Mouse (Mus musculus): Measurements from ENCODE around the gene Cd40. TPM values are rescaled to one million over a fixed set of nuclear protein-coding genes. Genes with fewer than 3 reads are reported as not detected.

Gene Cd40
- polyA plus RNA-seq, 1 experiment from 2014 or later: 7.8 TPM

DNA sequence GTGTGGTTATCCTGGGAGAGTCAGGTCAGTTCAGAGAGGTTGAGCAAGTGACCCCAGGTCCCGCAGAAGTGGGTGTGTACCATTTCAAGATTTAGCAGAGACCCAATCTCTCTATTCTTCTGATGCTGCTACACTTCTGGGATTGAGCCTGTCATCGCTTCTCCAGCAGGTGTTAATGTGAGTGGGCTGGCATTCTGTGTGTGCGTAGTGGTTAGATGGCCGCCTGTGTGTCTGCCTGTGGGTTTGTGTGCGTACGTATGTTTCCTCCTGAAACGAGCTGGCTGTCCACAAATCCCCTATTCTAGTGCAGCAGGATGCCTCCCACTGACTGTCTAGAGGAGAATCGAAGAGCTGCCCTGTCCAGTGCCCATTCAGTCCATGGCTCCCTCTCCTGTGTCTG, 22.6 kb downstream of the Cd40 start:
- H3K27ac ChIP-seq: no peak overlapping the region
- no peak overlapping the region for H3K4me3 ChIP-seq (replicated peaks)
- no peak overlapping the region for H3K4me2 ChIP-seq
- H3K9me3 ChIP-seq: no peaks in the 10 kb centered on the region
- WGBS: 63% methylated on average over 8 of the region's 8 CpGs
- H3K4me1 ChIP-seq (replicated peaks): peaks cover 16% of the 10 kb centered on the region
- H3K9ac ChIP-seq (replicated peaks): no peak overlapping the region
- peaks cover 85% of the 10 kb centered on the region for H3K27me3 ChIP-seq
- H3K36me3 ChIP-seq: no peaks in the 10 kb centered on the region
- ATAC-seq (ENCODE audit: insufficient number of reproducible peaks, insufficient read depth, low FRiP score, low TSS enrichment, low read depth): no peak

DNA sequence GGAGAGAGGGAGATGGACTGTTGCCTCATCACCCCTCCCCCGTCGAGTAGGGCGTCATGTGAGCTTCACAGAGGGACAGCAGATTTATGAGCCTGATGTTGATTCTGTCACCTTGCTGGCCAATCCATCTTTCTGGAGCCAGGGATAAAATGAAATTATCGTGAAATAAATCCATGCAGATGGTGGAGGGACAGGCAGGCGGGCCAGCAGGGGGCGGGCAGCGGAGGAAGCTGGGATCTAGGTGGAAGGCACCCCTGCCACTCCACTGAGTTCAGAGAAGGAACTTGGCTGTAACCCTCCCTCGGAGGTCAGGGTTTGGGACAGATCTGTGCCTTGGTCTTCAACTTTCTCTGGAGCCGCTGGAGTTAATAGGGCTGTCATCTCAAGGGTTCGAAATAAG, 23.2 kb downstream of the Cd40 start:
- 20% methylated on average over 10 of the region's 10 CpGs for WGBS
- Histone ChIP-seq H3K9ac (replicated peaks) (no peak overlapping the region; the same call in 1 of the 2 replicates), H3K27ac (no peak overlapping the region), H3K27me3 (peaks cover 79% of the 10 kb centered on the region), H3K9me3 (no peaks in the 10 kb centered on the region), H3K4me1 (replicated peaks) (peaks cover 16% of the 10 kb centered on the region), H3K4me2 (no peak overlapping the region), H3K36me3 (no peaks in the 10 kb centered on the region), H3K4me3 (replicated peaks) (no peak overlapping the region)
- ATAC-seq (ENCODE audit: insufficient number of reproducible peaks, insufficient read depth, low FRiP score, low TSS enrichment, low read depth): no peak

DNA sequence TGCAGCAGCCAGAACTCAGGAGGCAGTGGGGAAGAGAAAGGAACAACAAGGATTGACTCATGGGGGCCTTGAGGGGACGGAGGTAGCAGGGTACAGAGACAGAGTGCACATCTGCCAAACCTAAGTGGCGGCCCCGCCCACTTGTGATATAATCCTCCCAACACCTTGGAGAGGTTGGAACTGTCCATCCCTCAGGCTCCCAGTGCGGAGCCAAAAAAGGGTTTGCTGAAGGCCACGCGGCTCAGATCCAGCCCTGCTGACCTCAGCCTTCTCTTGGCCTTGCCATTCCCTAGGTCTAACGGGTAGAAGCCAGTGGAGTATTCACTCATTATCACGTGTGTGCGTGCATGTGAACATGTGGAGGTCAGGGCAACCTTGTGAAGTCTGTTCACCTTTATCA, 25.2 kb downstream of the Cd40 start:
- peaks cover 15% of the 10 kb centered on the region for H3K4me1 ChIP-seq (replicated peaks)

DNA sequence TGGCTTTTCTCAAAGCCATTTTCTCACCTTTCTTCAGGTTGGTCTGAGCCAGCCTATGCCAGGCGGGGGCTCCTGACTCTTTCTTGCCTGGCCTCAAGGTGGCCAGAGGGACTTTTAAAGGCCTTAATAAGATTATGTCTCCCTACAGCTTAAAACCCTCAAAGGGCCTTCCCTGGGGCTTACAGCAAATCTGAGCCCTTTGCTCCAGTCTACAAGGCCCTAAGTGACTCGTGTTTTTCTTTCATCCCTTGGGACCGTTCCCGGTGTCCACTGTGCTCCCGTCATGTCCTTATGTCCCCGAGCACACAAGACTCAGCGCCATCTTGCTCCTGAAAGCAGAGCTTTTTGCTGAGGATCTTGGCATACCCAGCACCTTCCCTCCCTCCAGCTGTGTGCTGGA, 25.8 kb downstream of the Cd40 start:
- no peak for ATAC-seq (ENCODE audit: insufficient number of reproducible peaks, insufficient read depth, low FRiP score, low TSS enrichment, low read depth)
- no peaks in the 10 kb centered on the region for H3K36me3 ChIP-seq
- no peak overlapping the region for H3K9ac ChIP-seq (replicated peaks)
- peaks cover 9% of the 10 kb centered on the region for H3K4me1 ChIP-seq (replicated peaks)
- H3K4me3 ChIP-seq (replicated peaks): no peak overlapping the region
- H3K27me3 ChIP-seq: peaks cover 58% of the 10 kb centered on the region
- H3K27ac ChIP-seq: no peak overlapping the region
- H3K4me2 ChIP-seq: no peak overlapping the region
- WGBS: 25% methylated on average over 7 of the region's 7 CpGs
- H3K9me3 ChIP-seq: no peaks in the 10 kb centered on the region

More for the DNA sequence above, 25.2 kb downstream of the Cd40 start:
- WGBS: 22% methylated on average over 9 of the region's 9 CpGs
- H3K4me2 ChIP-seq: no peak overlapping the region
- H3K36me3 ChIP-seq: no peaks in the 10 kb centered on the region
- no peak overlapping the region for H3K27ac ChIP-seq
- no peak for ATAC-seq (ENCODE audit: insufficient number of reproducible peaks, insufficient read depth, low FRiP score, low TSS enrichment, low read depth)
- no peaks in the 10 kb centered on the region for H3K9me3 ChIP-seq
- H3K4me3 ChIP-seq (replicated peaks): no peak overlapping the region
- H3K27me3 ChIP-seq: peaks cover 64% of the 10 kb centered on the region
- no peak overlapping the region for H3K9ac ChIP-seq (replicated peaks)

DNA sequence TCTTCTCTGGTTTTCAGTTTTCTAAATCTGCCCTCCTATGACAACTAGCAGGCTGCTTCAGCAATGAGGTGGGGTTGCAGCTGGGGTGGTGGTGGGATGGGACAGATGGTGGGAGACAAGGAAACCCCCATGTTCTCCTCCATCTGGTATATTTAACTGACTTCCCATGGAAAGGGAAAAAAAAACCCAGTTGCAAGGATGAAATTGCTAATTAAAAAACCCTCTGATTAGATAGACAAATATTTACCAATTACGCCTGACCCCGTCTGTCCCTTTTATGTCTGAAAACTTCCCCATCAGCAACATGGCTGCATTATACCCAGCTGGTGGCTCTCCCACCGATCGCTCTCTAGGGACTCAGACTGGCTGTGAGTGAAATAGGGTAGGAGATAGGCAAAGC, 31.2 kb downstream of the Cd40 start:
- WGBS: 76% methylated on average over 4 of the region's 4 CpGs
- ATAC-seq (ENCODE audit: insufficient number of reproducible peaks, insufficient read depth, low FRiP score, low TSS enrichment, low read depth): no peak
- Histone ChIP-seq H3K4me1 (replicated peaks) (no peaks in the 10 kb centered on the region), H3K36me3 (no peaks in the 10 kb centered on the region), H3K27ac (no peak overlapping the region), H3K4me3 (replicated peaks) (no peak overlapping the region), H3K27me3 (peaks cover 23% of the 10 kb centered on the region), H3K4me2 (no peak overlapping the region), H3K9ac (replicated peaks) (no peak overlapping the region), H3K9me3 (no peaks in the 10 kb centered on the region)

DNA sequence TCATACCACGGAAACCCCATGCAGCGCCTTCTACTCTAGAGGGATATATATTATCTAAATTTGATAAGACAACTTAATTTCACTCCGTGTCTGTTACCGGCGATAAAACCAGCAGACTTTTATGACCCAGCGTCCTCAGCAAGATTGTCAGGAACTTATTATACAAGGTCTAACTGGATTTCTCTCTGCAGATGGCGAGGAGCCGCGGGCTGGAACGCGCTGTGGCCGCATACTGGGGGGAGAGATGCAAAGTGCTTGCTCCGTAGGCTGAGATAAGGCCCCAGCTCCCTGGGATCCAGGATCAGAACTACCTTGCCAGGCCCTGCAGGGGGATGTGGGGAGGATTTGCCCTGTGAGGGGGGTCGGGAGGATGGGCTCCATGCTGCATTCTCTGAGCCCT, 34.0 kb downstream of the Cd40 start:
- no peaks in the 10 kb centered on the region for H3K36me3 ChIP-seq
- H3K4me3 ChIP-seq (replicated peaks): no peak overlapping the region
- H3K4me2 ChIP-seq: no peak overlapping the region
- H3K27me3 ChIP-seq: peaks cover 33% of the 10 kb centered on the region
- ATAC-seq (ENCODE audit: insufficient number of reproducible peaks, insufficient read depth, low FRiP score, low TSS enrichment, low read depth): no peak
- peaks cover 4% of the 10 kb centered on the region for H3K4me1 ChIP-seq (replicated peaks)
- H3K9ac ChIP-seq (replicated peaks): no peak overlapping the region
- no peaks in the 10 kb centered on the region for H3K9me3 ChIP-seq
- WGBS: 24% methylated on average over 14 of the region's 14 CpGs
- no peak overlapping the region for H3K27ac ChIP-seq

DNA sequence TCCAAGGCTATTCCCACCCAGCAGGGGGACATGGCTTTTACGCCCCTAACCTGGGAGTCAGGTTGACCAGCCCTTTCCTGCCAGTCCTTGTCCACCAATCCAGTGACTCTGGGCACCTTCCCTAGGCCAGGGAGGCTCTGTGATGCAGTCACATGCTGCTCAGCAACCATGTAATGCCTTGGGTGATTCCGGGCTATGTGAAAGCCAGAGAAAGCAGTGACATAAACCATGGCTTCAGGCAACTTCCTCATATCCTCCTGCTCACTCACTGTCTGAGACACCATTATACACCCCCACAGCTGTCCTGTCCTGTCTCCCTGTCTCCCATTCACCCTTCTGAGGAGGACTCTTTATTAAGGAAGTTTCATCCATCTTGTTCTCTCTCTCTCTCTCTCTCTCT, 35.2 kb downstream of the Cd40 start, which contains the start of gene 1700025C18Rik:
TSS of gene 1700025C18Rik (minus strand) at position 101 of the 400 bp plus-strand sequence.
- WGBS: 72% methylated on average over 2 of the region's 2 CpGs
- Histone ChIP-seq H3K4me2 (no peak within 1 kb of the TSS), H3K9me3 (no peaks in the 10 kb centered on the region), H3K36me3 (no peaks in the 10 kb centered on the region), H3K9ac (replicated peaks) (no peak within 1 kb of the TSS), H3K27ac (no peak within 1 kb of the TSS), H3K4me1 (replicated peaks) (peaks cover 10% of the 10 kb centered on the region), H3K27me3 (peaks cover 39% of the 10 kb centered on the region), H3K4me3 (replicated peaks) (no peak within 1 kb of the TSS)
- ATAC-seq (ENCODE audit: insufficient number of reproducible peaks, insufficient read depth, low FRiP score, low TSS enrichment, low read depth): no peak

DNA sequence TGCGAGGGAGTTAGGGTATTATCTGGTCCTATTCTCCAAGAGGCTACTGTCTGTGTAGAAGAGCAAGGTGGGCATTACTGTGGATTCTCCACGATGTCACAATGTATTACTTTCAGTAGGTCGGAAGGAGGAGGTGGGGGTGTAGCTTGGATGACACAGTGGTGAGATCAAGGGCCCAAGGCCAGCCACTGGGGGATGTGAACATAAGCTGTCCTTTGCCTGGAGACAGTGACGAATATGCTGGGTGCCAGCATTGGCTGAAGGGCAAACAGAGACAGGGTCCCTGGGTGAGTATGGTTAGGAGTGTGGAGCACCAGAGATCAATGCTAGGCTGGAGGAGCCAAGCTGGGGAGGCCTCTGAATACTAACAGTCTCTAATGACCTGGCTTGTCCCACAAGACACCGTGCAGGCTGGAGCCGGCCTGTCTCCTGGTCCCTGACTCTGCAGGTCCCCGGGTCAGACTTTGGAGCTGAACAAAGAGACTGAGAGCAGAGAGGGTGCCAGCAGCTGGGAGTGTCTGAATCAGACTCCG, 36.1 kb downstream of the Cd40 start:
- H3K4me1 ChIP-seq (replicated peaks): peaks cover 19% of the 10 kb centered on the region
- H3K27me3 ChIP-seq: peaks cover 48% of the 10 kb centered on the region
- H3K36me3 ChIP-seq: no peaks in the 10 kb centered on the region
- no peak for ATAC-seq (ENCODE audit: insufficient number of reproducible peaks, insufficient read depth, low FRiP score, low TSS enrichment, low read depth)
- H3K9me3 ChIP-seq: no peaks in the 10 kb centered on the region
- 80% methylated on average over 8 of the region's 8 CpGs for WGBS
- H3K4me2 ChIP-seq: no peak overlapping the region
- no peak overlapping the region for H3K27ac ChIP-seq
- no peak overlapping the region for H3K4me3 ChIP-seq (replicated peaks)
- no peak overlapping the region for H3K9ac ChIP-seq (replicated peaks)

DNA sequence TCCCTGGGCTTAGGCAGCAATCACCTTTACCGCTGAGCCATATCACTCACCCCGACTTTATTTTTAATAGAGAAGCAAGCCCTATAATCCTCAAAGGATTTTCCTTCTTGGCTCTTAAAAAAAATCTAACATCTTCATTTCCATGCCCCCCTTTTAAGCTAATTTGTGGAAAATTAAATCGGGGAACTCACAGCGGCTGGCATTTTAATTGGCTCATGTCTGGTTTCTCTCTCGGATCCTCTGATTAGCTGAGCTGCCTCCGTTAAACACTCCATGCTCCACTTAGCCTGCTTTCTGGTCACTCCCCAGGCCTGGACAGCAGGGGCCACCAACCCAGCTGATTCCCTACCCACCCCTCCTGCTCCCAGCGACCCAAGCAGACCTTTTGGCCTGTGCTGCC, 37.0 kb downstream of the Cd40 start:
- Histone ChIP-seq H3K27ac (no peak overlapping the region), H3K36me3 (no peaks in the 10 kb centered on the region), H3K9me3 (no peaks in the 10 kb centered on the region), H3K4me3 (replicated peaks) (no peak overlapping the region), H3K4me2 (no peak overlapping the region), H3K27me3 (peaks cover 56% of the 10 kb centered on the region), H3K9ac (replicated peaks) (no peak overlapping the region), H3K4me1 (replicated peaks) (peaks cover 28% of the 10 kb centered on the region)
- 38% methylated on average over 7 of the region's 7 CpGs for WGBS
- ATAC-seq (ENCODE audit: insufficient number of reproducible peaks, insufficient read depth, low FRiP score, low TSS enrichment, low read depth): no peak

DNA sequence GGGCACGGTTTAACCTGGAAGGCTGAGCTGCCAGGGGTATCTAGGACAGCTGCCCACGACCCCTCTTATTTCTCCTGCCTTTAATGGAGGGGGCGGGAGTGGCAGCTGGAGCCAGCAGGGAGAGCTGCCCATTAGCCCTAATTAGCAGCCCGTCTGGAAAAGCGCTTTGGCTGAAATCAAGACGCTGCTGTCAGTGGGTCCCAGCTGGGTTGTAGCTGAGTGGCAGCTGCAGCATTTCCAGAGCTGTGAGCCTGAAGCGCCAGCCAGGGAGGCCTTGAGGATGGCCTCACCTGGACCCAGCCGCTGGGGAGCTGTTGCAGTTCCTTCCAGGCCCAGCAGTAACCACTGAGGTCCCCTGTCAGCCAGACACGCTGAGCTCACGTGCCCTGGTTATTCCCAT, 40.9 kb downstream of the Cd40 start:
- Histone ChIP-seq H3K4me1 (replicated peaks) (peaks cover 35% of the 10 kb centered on the region), H3K9ac (replicated peaks) (no peak overlapping the region), H3K27ac (no peak overlapping the region), H3K36me3 (no peaks in the 10 kb centered on the region), H3K27me3 (peaks cover 80% of the 10 kb centered on the region), H3K4me2 (no peak overlapping the region), H3K4me3 (replicated peaks) (no peak overlapping the region), H3K9me3 (no peaks in the 10 kb centered on the region)
- WGBS: 12% methylated on average over 10 of the region's 10 CpGs
- no peak for ATAC-seq (ENCODE audit: insufficient number of reproducible peaks, insufficient read depth, low FRiP score, low TSS enrichment, low read depth)

DNA sequence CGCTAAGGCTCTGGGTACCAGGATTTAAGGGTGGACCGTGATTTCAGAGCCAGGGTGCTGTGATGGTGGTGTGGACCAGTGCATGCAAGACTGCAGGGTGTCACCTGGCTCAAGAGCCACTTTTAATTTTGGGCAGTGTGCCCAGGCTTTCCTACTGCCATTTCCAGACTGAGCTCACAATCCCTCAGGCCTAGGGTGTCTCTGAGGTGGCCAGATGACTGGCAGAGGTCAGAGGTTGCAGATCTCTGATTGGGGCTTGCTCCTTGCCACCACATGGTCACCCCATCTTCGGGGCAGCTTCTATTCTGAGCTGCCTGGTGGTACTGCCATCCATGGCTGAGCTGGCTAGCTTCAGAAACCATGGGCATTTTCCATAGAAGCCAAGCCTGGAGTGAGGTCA, 43.4 kb downstream of the Cd40 start:
- Histone ChIP-seq H3K4me3 (replicated peaks) (no peak overlapping the region), H3K9ac (replicated peaks) (no peak overlapping the region), H3K27ac (no peak overlapping the region), H3K27me3 (peaks cover 93% of the 10 kb centered on the region), H3K4me1 (replicated peaks) (peaks cover 35% of the 10 kb centered on the region), H3K4me2 (no peak overlapping the region), H3K9me3 (no peaks in the 10 kb centered on the region), H3K36me3 (no peaks in the 10 kb centered on the region)
- ATAC-seq (ENCODE audit: insufficient number of reproducible peaks, insufficient read depth, low FRiP score, low TSS enrichment, low read depth): no peak
- WGBS: 84% methylated on average over 3 of the region's 3 CpGs

DNA sequence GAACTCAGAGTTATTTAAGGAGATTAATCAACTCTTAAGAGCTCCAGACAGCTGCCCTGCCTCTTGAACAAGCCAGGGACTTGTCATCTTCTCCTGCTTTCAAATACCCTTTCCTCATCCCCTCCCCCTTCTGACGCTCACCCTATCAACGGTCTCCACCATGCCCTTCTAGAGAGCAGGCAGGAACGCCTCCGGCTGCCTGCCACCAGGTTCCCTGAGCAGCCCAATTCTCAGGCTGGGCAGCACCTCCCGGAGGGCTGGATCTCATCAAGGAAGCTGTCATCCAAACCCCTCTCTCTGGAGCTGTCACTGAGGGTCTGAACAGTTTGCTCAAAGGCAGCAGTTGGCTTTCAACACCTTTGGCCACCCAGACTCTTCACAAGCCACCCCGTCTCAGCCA, 45.3 kb downstream of the Cd40 start:
- peaks cover 98% of the 10 kb centered on the region for H3K27me3 ChIP-seq
- H3K4me2 ChIP-seq: no peak overlapping the region
- 3% methylated on average over 6 of the region's 6 CpGs for WGBS
- no peak overlapping the region for H3K27ac ChIP-seq
- H3K36me3 ChIP-seq: no peaks in the 10 kb centered on the region
- no peak overlapping the region for H3K9ac ChIP-seq (replicated peaks)
- peaks cover 24% of the 10 kb centered on the region for H3K4me1 ChIP-seq (replicated peaks)
- H3K9me3 ChIP-seq: no peaks in the 10 kb centered on the region
- ATAC-seq (ENCODE audit: insufficient number of reproducible peaks, insufficient read depth, low FRiP score, low TSS enrichment, low read depth): no peak
- H3K4me3 ChIP-seq (replicated peaks): no peak overlapping the region

Data from limb, embryonic 12.5 days (tissue).